Mouse (Mus musculus): ENCODE measurements around the gene Syndig1. TPM values are rescaled to one million over a fixed set of nuclear protein-coding genes. Genes with fewer than 3 reads are reported as not detected.

Syndig1 gene
- polyA plus RNA-seq, 1 experiment from 2014 or later: 21.0 TPM

- Histone ChIP-seq H3K4me1 (replicated peaks; ENCODE audit: control insufficient read depth, insufficient read depth, low read length) (no peaks in the 10 kb centered on the region), H3K4me2 (ENCODE audit: low read length) (no peak overlapping the region), H3K9me3 (ENCODE audit: control insufficient read depth, low read length) (no peaks in the 10 kb centered on the region), H3K36me3 (ENCODE audit: control insufficient read depth, insufficient read depth) (no peaks in the 10 kb centered on the region), H3K27me3 (replicated peaks; ENCODE audit: control insufficient read depth, insufficient read depth, low read length) (no peaks in the 10 kb centered on the region), H3K9ac (replicated peaks; ENCODE audit: low read depth, low read length) (no peak overlapping the region), H3K4me3 (replicated peaks; ENCODE audit: low read length) (no peak overlapping the region), H3K27ac (ENCODE audit: low read length) (no peak overlapping the region)
- ATAC-seq: no peak
- WGBS: 83% methylated on average over 3 of the region's 3 CpGs
These were observed 32.0 kb downstream of the Syndig1 start for GRCm38 (mm10) chr2:149861002-149861401.

GRCm38 (mm10) chr2:149865914-149866435, 37.0 kb downstream of the Syndig1 start:
- Histone ChIP-seq H3K4me1 (replicated peaks; ENCODE audit: control insufficient read depth, insufficient read depth, low read length) (no peaks in the 10 kb centered on the region), H3K27ac (ENCODE audit: low read length) (no peak overlapping the region), H3K27me3 (replicated peaks; ENCODE audit: control insufficient read depth, insufficient read depth, low read length) (no peaks in the 10 kb centered on the region), H3K36me3 (ENCODE audit: control insufficient read depth, insufficient read depth) (no peaks in the 10 kb centered on the region), H3K9me3 (ENCODE audit: control insufficient read depth, low read length) (no peaks in the 10 kb centered on the region), H3K4me3 (replicated peaks; ENCODE audit: low read length) (no peak overlapping the region), H3K9ac (replicated peaks; ENCODE audit: low read depth, low read length) (no peak overlapping the region), H3K4me2 (ENCODE audit: low read length) (no peak overlapping the region)
- WGBS: 68% methylated on average over 5 of the region's 5 CpGs
- no peak for ATAC-seq

GRCm38 (mm10) chr2:149870496-149870895, 41.5 kb downstream of the Syndig1 start:
- Histone ChIP-seq H3K4me3 (replicated peaks; ENCODE audit: low read length) (no peak overlapping the region), H3K9ac (replicated peaks; ENCODE audit: low read depth, low read length) (no peak overlapping the region), H3K9me3 (ENCODE audit: control insufficient read depth, low read length) (no peaks in the 10 kb centered on the region), H3K4me1 (replicated peaks; ENCODE audit: control insufficient read depth, insufficient read depth, low read length) (no peaks in the 10 kb centered on the region), H3K36me3 (ENCODE audit: control insufficient read depth, insufficient read depth) (no peaks in the 10 kb centered on the region), H3K27ac (ENCODE audit: low read length) (no peak overlapping the region), H3K27me3 (replicated peaks; ENCODE audit: control insufficient read depth, insufficient read depth, low read length) (no peaks in the 10 kb centered on the region), H3K4me2 (ENCODE audit: low read length) (no peak overlapping the region)
- 51% methylated on average over 2 of the region's 2 CpGs for WGBS
- peak; percentile 28; the same call in 1 of the 2 replicates for ATAC-seq

GRCm38 (mm10) chr2:149872496-149872895, 43.5 kb downstream of the Syndig1 start:
- WGBS: 90% methylated on average over 4 of the region's 4 CpGs
- no peak overlapping the region for H3K27ac ChIP-seq (ENCODE audit: low read length)
- H3K9me3 ChIP-seq (ENCODE audit: control insufficient read depth, low read length): no peaks in the 10 kb centered on the region
- H3K9ac ChIP-seq (replicated peaks; ENCODE audit: low read depth, low read length): no peak overlapping the region
- no peak for ATAC-seq
- no peak overlapping the region for H3K4me3 ChIP-seq (replicated peaks; ENCODE audit: low read length)
- no peaks in the 10 kb centered on the region for H3K36me3 ChIP-seq (ENCODE audit: control insufficient read depth, insufficient read depth)
- H3K27me3 ChIP-seq (replicated peaks; ENCODE audit: control insufficient read depth, insufficient read depth, low read length): no peaks in the 10 kb centered on the region
- no peaks in the 10 kb centered on the region for H3K4me1 ChIP-seq (replicated peaks; ENCODE audit: control insufficient read depth, insufficient read depth, low read length)
- no peak overlapping the region for H3K4me2 ChIP-seq (ENCODE audit: low read length)

GRCm38 (mm10) chr2:149873346-149873745, 44.3 kb downstream of the Syndig1 start:
- H3K9ac ChIP-seq (replicated peaks; ENCODE audit: low read depth, low read length): no peak overlapping the region
- ATAC-seq: no peak
- no peak overlapping the region for H3K4me3 ChIP-seq (replicated peaks; ENCODE audit: low read length)
- no peaks in the 10 kb centered on the region for H3K4me1 ChIP-seq (replicated peaks; ENCODE audit: control insufficient read depth, insufficient read depth, low read length)
- H3K36me3 ChIP-seq (ENCODE audit: control insufficient read depth, insufficient read depth): no peaks in the 10 kb centered on the region
- H3K9me3 ChIP-seq (ENCODE audit: control insufficient read depth, low read length): no peaks in the 10 kb centered on the region
- H3K27ac ChIP-seq (ENCODE audit: low read length): no peak overlapping the region
- 98% methylated on average over 3 of the region's 3 CpGs for WGBS
- no peak overlapping the region for H3K4me2 ChIP-seq (ENCODE audit: low read length)
- H3K27me3 ChIP-seq (replicated peaks; ENCODE audit: control insufficient read depth, insufficient read depth, low read length): no peaks in the 10 kb centered on the region

DNA sequence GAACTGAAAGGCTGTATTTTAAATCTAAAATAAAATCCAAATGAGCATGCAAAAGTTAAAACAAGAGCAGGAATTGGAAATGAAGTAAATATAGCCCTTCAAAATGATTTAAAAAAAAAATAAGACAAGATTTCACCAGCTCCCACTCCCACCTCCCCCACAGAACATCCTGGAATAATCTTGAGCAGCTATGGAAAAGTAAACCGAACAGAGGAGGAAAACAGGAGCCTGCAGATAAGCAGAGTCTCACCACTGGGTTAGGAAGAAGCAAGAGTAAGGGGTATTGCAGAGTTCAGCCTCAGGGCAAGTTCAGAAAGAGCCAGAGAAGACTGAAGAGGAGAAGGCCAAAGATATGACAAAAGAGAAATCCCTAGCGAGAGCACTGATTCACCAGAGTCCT, 48.9 kb downstream of the Syndig1 start:
- no peak for ATAC-seq

DNA sequence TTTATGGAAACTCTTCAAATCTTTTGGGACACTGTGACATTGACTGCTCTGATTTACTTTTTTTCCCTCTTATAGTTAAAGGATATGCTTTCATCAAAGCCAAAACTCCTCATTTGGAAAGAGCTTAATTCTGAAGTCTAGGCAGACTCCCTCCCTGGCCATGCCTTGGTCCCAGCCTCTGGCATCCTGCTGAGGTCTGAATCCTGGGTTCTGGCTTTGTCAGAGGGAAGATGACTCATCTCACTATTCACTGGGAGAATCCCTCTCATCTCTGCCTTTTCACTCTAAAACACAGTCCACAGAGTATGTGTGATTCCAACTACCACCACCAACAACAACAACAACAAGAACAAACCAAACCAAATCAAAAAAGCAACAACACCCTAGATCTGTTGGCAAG, 58.6 kb downstream of the Syndig1 start:
- H3K27ac ChIP-seq (ENCODE audit: low read length): no peak overlapping the region
- no peaks in the 10 kb centered on the region for H3K9me3 ChIP-seq (ENCODE audit: control insufficient read depth, low read length)
- H3K4me3 ChIP-seq (replicated peaks; ENCODE audit: low read length): no peak overlapping the region
- no peak overlapping the region for H3K4me2 ChIP-seq (ENCODE audit: low read length)
- H3K36me3 ChIP-seq (ENCODE audit: control insufficient read depth, insufficient read depth): no peaks in the 10 kb centered on the region
- H3K9ac ChIP-seq (replicated peaks; ENCODE audit: low read depth, low read length): no peak overlapping the region
- no peaks in the 10 kb centered on the region for H3K27me3 ChIP-seq (replicated peaks; ENCODE audit: control insufficient read depth, insufficient read depth, low read length)
- no peak for ATAC-seq
- H3K4me1 ChIP-seq (replicated peaks; ENCODE audit: control insufficient read depth, insufficient read depth, low read length): peaks cover 9% of the 10 kb centered on the region; the same call in 1 of the 2 replicates

More for the DNA sequence above, 48.9 kb downstream of the Syndig1 start:
- H3K4me2 ChIP-seq (ENCODE audit: low read length): no peak overlapping the region
- H3K9me3 ChIP-seq (ENCODE audit: control insufficient read depth, low read length): no peaks in the 10 kb centered on the region
- no peaks in the 10 kb centered on the region for H3K27me3 ChIP-seq (replicated peaks; ENCODE audit: control insufficient read depth, insufficient read depth, low read length)
- H3K9ac ChIP-seq (replicated peaks; ENCODE audit: low read depth, low read length): no peak overlapping the region
- WGBS: 66% methylated on average over 2 of the region's 2 CpGs
- no peaks in the 10 kb centered on the region for H3K4me1 ChIP-seq (replicated peaks; ENCODE audit: control insufficient read depth, insufficient read depth, low read length)
- H3K27ac ChIP-seq (ENCODE audit: low read length): no peak overlapping the region
- no peaks in the 10 kb centered on the region for H3K36me3 ChIP-seq (ENCODE audit: control insufficient read depth, insufficient read depth)
- no peak overlapping the region for H3K4me3 ChIP-seq (replicated peaks; ENCODE audit: low read length)

- Histone ChIP-seq H3K4me1 (replicated peaks; ENCODE audit: control insufficient read depth, insufficient read depth, low read length) (peaks cover 9% of the 10 kb centered on the region; the same call in 1 of the 2 replicates), H3K36me3 (ENCODE audit: control insufficient read depth, insufficient read depth) (no peaks in the 10 kb centered on the region), H3K9me3 (ENCODE audit: control insufficient read depth, low read length) (no peaks in the 10 kb centered on the region), H3K27ac (ENCODE audit: low read length) (no peak overlapping the region; the same call in 1 of the 2 replicates), H3K4me2 (ENCODE audit: low read length) (no peak overlapping the region), H3K27me3 (replicated peaks; ENCODE audit: control insufficient read depth, insufficient read depth, low read length) (no peaks in the 10 kb centered on the region), H3K9ac (replicated peaks; ENCODE audit: low read depth, low read length) (no peak overlapping the region), H3K4me3 (replicated peaks; ENCODE audit: low read length) (no peak overlapping the region)
- ATAC-seq: peak; percentile 77
- WGBS: 7% methylated on average over 2 of the region's 2 CpGs
These were observed 62.6 kb downstream of the Syndig1 start for GRCm38 (mm10) chr2:149891647-149892046.

DNA sequence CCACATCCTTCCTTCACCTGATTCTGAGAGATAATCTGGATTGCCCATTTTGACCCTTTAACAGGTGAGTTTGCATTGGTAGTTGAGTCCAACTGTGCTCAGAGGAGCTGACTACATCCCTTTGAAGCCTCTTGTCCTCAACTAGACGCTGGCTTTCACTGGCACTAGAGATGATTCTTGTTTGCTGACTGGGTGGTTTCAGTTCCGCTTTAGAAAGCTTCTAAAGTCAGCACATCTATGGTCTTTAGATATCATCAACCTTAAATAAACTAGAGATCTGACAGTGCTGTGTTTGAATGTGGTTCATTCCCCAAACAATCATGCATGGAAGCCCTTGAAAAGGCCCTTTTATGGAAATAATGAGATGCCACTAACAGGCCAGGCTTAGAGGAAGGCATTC, 67.3 kb downstream of the Syndig1 start:
- Histone ChIP-seq H3K27ac (ENCODE audit: low read length) (no peak overlapping the region), H3K9me3 (ENCODE audit: control insufficient read depth, low read length) (no peaks in the 10 kb centered on the region), H3K9ac (replicated peaks; ENCODE audit: low read depth, low read length) (no peak overlapping the region), H3K27me3 (replicated peaks; ENCODE audit: control insufficient read depth, insufficient read depth, low read length) (no peaks in the 10 kb centered on the region), H3K4me2 (ENCODE audit: low read length) (no peak overlapping the region), H3K4me1 (replicated peaks; ENCODE audit: control insufficient read depth, insufficient read depth, low read length) (peaks cover 9% of the 10 kb centered on the region; the same call in 1 of the 2 replicates), H3K4me3 (replicated peaks; ENCODE audit: low read length) (no peak overlapping the region), H3K36me3 (ENCODE audit: control insufficient read depth, insufficient read depth) (no peaks in the 10 kb centered on the region)
- 71% methylated on average over 2 of the region's 2 CpGs for WGBS
- no peak for ATAC-seq

GRCm38 (mm10) chr2:149899615-149900014, 70.6 kb downstream of the Syndig1 start:
- WGBS: 93% methylated on average over 9 of the region's 9 CpGs
- H3K4me3 ChIP-seq (replicated peaks; ENCODE audit: low read length): no peak overlapping the region

More at GRCm38 (mm10) chr2:149899615-149900014, 70.6 kb downstream of the Syndig1 start:
- H3K9me3 ChIP-seq (ENCODE audit: control insufficient read depth, low read length): no peaks in the 10 kb centered on the region
- no peaks in the 10 kb centered on the region for H3K27me3 ChIP-seq (replicated peaks; ENCODE audit: control insufficient read depth, insufficient read depth, low read length)
- ATAC-seq: no peak
- no peak overlapping the region for H3K9ac ChIP-seq (replicated peaks; ENCODE audit: low read depth, low read length)
- no peaks in the 10 kb centered on the region for H3K4me1 ChIP-seq (replicated peaks; ENCODE audit: control insufficient read depth, insufficient read depth, low read length)
- no peaks in the 10 kb centered on the region for H3K36me3 ChIP-seq (ENCODE audit: control insufficient read depth, insufficient read depth)
- no peak overlapping the region for H3K27ac ChIP-seq (ENCODE audit: low read length)
- H3K4me2 ChIP-seq (ENCODE audit: low read length): no peak overlapping the region
